Mouse (Mus musculus): ENCODE results near the gene App.

App gene

DNA sequence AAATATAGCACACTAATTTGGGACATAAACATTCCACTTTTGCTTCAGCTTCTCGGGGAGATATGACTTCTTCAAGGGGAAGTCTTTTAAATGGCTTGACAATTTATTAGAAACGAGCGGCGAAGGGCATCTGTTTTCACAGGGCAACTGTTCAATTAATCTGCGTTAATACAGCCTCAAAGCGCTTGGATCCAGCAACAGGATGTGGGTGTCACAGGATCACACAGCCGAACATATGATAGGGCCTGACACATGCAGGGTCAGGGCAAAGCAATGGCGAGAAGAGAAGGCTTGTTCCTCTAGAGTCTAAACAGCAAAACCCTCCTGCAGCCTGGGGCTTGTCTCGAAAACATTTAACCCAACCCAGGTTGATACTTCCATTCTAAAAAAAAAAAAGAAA lies 22.7 kb downstream of the App start:
- in situ Hi-C loops (cut with MboI, MseI), result no loop called here

GRCm38 (mm10) chr16:85149509-85149871 lies 24.1 kb downstream of the App start:
- in situ Hi-C loops (cut with MboI, MseI), result no loop called here

- in situ Hi-C loops (cut with MboI, MseI), result no loop called here
These were observed 24.7 kb downstream of the App start for GRCm38 (mm10) chr16:85148615-85149508.

GRCm38 (mm10) chr16:85147440-85147839 lies 26.1 kb downstream of the App start:
- in situ Hi-C loops (cut with MboI, MseI), result no loop called here

- in situ Hi-C loops (cut with MboI, MseI), result no loop called here
These were observed 27.8 kb downstream of the App start for GRCm38 (mm10) chr16:85145771-85146178.

GRCm38 (mm10) chr16:85145369-85145768 lies 28.2 kb downstream of the App start:
- in situ Hi-C loops (cut with MboI, MseI), result no loop called here

GRCm38 (mm10) chr16:85144401-85144800 lies 29.2 kb downstream of the App start:
- in situ Hi-C loops (cut with MboI, MseI), result no loop called here

DNA sequence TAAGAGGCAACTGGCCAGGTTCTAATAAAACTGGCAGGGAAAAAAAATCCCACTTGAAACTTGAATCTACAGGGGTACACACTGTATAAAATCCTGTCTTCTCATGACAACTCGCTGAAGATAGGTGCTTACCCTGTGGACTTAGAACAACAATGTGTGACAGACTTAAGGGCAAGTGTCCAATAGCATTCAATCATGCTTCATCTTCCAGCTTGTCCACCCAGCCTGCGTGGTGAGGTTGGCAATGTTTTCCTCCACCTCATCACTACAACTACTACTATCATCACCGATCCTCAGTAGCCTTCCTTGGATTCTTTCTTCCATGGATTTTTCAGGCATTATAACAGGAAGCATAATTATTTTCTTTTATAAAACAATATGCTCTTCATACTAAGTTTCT lies 29.7 kb downstream of the App start:
- in situ Hi-C loops (cut with MboI, MseI), result no loop called here

DNA sequence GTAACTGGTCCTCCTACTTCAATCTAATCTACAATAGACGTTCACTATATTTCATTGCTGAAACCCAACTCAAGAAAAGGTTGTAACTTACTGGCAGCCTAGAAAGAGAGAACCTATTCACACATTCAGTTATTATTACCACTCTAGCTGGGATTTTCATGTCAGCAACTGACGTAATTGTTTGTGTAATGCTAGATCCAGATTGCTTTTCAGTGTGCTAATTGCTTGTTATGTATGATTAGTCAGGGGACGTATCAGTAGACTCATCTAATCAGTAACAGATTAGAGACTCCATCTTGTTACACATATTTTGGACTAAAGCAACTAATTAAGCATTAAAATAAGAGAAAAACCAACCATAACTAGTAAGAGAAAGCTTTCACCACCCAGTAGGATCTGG lies 30.4 kb downstream of the App start:
- in situ Hi-C loops (cut with MboI, MseI), result no loop called here

- in situ Hi-C loops (cut with MboI, MseI), result no loop called here
These were observed 32.2 kb downstream of the App start for GRCm38 (mm10) chr16:85141404-85141803.

GRCm38 (mm10) chr16:85139178-85139604 lies 34.4 kb downstream of the App start:
- in situ Hi-C loops (cut with MboI, MseI), result no loop called here

- in situ Hi-C loops (cut with MboI, MseI), result no loop called here
These were observed 36.2 kb downstream of the App start for GRCm38 (mm10) chr16:85137348-85137747.

DNA sequence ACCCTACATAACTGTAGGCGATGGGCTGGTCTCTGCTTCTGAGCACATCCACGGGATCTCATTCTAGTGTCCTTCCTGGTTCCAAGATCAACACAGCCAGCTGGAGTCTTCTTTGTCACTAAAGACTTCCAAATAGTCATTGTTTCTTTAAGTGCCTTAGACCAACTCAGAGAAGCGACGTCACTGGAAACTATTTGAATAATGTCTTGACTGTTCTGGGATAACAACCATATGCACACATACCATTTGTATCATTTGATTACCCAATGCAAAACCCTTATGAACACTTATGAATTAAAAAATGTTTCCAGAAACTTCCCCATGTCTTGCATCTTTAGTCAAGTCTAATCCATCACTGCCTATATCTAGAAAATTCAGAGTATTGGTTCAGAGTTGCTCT lies 37.5 kb downstream of the App start:
- in situ Hi-C loops (cut with MboI, MseI), result no loop called here

GRCm38 (mm10) chr16:85133468-85133881 lies 40.1 kb downstream of the App start:
- in situ Hi-C loops (cut with MboI, MseI), result no loop called here

DNA sequence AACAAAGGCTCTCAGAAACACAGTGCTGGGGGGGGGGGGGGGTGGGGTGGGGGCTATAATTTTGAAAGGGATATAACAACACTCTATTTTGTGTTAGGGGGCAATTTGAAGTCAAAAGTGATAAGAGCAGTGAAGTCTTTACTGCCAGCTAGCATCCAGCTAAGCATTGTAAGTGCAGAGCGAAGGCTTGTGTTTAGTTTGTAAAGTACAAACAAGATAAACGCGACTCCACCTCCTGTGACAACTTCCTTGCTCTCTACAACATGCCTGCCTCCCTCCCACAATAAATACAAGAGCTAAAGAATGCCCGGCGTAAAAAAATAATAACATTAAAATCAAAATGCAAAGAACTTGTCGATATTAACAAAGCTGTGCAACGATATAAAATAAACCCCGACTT lies 40.5 kb downstream of the App start:
- in situ Hi-C loops (cut with MboI, MseI), result no loop called here

GRCm38 (mm10) chr16:85132182-85132581 lies 41.4 kb downstream of the App start:
- in situ Hi-C loops (cut with MboI, MseI), result no loop called here

GRCm38 (mm10) chr16:85130861-85131556 lies 42.6 kb downstream of the App start:
- in situ Hi-C loops (cut with MboI, MseI), result no loop called here

GRCm38 (mm10) chr16:85128693-85129657 lies 44.6 kb downstream of the App start:
- in situ Hi-C loops (cut with MboI, MseI), result no loop called here

DNA sequence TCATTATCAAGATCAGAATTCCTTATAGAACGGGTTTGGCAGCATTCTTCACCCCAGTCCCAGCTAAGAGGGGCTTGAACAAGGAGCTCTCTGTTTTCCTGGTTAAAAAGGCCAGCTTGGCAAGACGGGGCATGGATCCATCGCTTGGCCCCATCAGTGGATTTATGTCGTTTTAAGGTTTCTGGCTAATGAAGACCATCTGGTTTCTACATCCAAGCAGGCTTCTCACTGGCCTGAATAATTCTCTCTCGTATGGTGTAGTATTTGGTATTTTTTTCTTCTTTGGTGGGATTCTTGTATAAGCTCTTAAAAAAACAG lies 45.3 kb downstream of the App start:
- in situ Hi-C loops (cut with MboI, MseI), result no loop called here

DNA sequence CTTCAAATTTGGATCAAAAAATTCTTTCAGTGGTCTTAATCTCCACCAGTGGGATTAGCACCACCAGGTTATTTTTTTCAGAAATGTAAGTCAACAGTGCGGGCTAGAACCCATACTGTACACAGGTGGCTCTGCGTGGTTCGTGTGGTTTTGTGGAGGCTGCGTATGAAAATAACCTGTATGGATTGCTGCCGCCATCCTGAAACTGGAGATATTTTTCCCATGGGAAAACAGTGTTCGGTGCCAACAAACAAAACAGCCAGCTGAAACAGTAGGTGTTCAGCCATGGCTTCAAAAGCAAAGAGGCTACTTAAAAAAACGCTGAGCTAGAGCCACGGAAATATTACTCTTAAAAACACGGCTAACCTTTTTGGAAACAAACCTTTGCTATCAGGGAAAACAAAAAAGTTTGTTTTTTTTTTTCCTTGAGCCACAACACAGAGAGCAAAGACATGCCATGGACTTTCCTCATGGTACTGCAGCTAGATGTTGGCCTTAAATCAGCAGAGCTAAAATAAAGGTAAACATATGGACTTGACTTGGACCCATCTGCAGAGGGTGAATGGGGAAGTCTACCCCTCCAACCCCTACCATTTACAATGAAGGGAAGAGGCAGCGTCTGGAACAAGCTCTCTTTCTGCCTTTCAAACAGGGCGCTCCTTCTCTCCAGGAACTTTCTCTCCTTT lies 45.8 kb downstream of the App start:
- in situ Hi-C loops (cut with MboI, MseI), result no loop called here

GRCm38 (mm10) chr16:85124649-85125048 lies 48.9 kb downstream of the App start:
- in situ Hi-C loops (cut with MboI, MseI), result no loop called here
